Mouse (Mus musculus): Measurements from ENCODE around the gene Frk. TPM values are rescaled to one million over a fixed set of nuclear protein-coding genes. Genes with fewer than 3 reads are reported as not detected.
A peak's percentile ranks its signal among the peaks of the same experiment; 100 is the strongest.
"Not testable (repeated sequence)": the region's sequence is repeated elsewhere in the genome, so short reads cannot be mapped to it uniquely, and the experiment has no call there.

The Frk gene
- 8.5 and 8.6 TPM in 2 replicates for total RNA-seq (2021)
- long read RNA-seq, experiment 1, full-length matches to known transcripts, result 6 of 6 reads
- long read RNA-seq, experiment 1, partial matches to known transcripts, result 0 of 6 reads
- long read RNA-seq, experiment 1, other reads (novel, unspliced or antisense), result 0 of 6 reads
- long read RNA-seq, experiment 2, full-length matches to known transcripts, result 3 of 4 reads
- long read RNA-seq, experiment 2, partial matches to known transcripts, result 0 of 4 reads
- long read RNA-seq, experiment 2, other reads (novel, unspliced or antisense), result 1 of 4 reads

GRCm38 (mm10) chr10:34483297-34484013 lies at the start of gene Frk:
Gene Frk, plus strand, starts transcription at chr10:34483399.
- peak; percentile 62 for DNase-seq

DNA sequence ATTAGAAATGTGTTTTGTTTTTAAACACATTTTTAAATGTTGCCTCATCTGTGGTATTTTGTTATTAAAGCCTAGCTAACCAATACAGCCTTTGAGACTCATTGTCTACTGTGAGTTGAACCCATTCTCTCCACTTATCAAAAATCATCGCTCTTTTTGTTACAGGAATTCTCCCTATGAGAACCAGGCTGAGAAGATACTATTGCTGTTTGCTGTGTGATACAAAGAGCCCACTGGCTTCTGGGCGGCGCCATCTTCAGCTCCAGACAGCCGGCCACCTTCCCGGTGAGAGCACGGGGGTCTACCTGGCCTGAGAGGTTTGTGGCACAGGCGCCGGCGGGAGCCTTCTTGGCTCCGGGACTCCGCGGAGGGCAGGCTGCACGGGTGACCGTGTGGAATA lies 49.0 kb upstream of the Frk start:
- not testable (repeated sequence) for DNase-seq

DNA sequence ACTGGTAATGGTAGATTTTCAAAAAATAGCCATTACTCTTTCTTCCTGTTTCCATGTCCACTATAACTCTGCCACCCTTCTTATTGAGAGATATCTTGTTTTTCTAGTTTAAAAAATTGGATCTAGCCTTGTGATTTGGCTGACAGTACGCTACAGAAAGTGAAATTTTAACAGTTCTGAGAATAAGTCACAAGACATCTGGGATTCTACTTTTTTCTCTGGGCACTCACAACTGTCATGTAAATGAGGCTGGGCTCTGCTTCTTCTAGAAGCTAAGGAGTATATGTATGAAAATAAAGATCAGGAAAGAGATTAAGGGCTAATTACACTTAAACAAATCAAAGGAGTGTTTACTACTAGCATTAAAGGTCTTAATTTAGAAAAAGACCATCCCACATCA lies 33.7 kb upstream of the Frk start:
- no peak for DNase-seq

GRCm38 (mm10) chr10:34461451-34461850 lies 21.7 kb upstream of the Frk start:
- DNase-seq, result peak; percentile 13

DNA sequence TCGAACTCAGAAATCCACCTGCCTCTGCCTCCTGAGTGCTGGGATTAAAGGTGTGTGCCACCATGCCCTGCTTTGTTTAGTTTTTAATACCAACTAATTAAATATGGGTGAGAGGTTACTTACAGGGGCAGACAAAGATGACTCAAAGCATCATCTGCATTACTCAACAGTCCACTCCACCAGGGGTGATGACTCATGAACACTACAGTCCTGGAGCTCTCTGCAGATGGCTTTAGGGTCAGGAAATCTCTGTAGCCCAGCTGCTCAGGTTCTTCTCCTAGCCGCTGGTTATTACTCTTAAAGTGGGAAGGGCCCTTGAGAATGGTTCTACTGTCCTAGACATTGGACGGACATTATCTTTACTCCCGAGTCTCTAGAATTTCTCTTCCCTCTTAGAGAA lies 18.9 kb upstream of the Frk start:
- DNase-seq, result no peak

DNA sequence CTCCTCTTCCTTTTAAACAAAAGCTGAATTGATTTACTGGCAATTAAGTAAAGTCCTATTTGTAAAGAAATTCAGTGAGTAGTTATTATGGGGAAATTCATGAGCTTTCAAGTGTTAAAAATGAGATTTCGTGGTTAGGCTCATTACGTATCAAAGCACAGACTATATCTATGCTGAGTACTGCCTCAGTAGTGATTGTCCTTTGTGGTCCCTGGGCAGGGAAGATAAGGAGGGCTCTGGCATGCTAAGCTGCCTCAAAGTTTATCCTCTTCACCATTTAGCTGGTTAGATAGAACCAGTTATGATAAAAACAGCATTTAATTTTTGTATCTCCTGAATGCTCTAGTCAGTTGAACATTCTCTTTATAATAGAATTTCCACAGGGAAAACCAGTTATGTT lies 14.2 kb upstream of the Frk start:
- no peak for DNase-seq

- DNase-seq, result no peak
Measured at GRCm38 (mm10) chr10:34479942-34480455, 3.2 kb upstream of the Frk start.

DNA sequence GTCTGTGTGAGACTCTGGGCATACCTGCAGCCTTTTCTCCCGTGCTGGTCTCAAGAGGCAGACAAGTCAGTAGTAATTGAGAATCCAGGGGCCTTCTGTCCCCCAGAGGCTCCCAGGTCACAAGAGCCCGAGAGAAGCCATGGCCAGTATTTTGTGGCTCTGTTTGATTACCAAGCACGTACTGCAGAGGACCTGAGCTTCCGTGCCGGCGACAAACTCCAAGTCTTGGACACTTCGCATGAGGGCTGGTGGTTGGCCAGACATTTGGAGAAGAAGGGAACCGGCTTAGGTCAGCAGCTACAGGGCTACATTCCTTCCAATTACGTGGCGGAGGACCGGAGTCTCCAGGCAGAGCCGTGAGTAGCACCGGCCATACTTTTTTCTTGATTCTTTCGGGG lies 814 bp downstream of the Frk start:
- peak; percentile 55 for DNase-seq

GRCm38 (mm10) chr10:34485079-34485478 lies 1.9 kb downstream of the Frk start:
- DNase-seq, result peak; percentile 71

DNA sequence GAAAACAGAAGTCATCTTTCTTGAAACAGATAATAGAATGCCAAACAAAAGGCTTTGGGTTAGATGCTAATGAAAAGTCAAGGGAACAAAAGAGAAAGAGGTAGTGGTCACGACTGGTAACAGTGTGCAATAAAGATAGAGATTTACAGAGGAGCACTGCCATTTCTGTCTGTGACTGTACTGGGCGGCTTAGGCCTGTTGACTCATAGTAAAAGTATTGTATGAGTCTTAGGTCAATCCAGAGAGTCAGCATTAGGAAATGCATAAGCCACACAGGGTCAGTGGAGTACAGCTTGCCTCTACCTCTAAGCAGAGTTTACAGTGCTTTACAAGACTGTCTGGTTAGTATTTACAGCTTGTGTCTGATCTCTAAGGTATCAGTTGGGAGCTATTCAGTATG lies 24.6 kb downstream of the Frk start:
- peak; percentile 11 for DNase-seq

GRCm38 (mm10) chr10:34508593-34508992 lies 25.4 kb downstream of the Frk start:
- DNase-seq, result no peak

DNA sequence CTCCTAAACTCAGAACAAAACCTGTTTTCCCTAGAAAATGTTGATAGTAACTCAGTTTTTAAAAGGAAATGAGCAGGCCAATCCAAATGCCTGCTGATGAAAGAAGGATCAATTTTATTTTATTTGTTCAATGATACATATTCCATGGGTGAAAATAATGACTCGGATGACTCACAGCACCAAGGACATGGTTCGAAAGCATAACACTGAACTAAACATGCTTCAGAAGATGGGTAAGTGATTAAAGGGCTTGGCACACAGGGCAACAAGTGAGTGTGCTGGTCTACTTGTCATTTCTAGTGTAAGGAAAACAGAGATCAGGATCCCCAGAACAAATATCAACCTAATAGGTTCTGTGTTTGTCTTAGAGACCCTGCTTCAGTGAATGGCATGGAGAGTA lies 26.1 kb downstream of the Frk start:
- DNase-seq, result no peak

GRCm38 (mm10) chr10:34511192-34511591 lies 28.0 kb downstream of the Frk start:
- DNase-seq, result peak; percentile 7

DNA sequence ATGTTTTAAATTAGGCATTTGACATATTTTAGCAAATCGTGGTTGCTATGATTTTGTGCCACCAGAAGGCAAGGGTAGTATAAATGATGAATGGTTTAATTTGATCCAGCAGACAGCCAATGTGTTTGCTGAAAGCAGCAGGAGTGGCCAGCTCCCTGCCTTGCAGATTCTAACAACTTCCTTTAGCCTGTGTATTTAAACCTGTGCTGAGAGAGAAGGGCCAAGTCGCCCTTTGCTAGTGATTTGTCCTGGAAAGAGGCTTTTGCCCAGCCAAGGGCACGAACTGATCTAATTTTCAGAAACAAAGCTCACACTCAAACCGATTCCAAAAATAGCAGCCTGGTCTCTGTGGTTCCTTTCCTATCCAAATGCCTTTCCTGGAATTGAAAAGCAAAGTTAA lies 29.4 kb downstream of the Frk start:
- peak; percentile 7 for DNase-seq

DNA sequence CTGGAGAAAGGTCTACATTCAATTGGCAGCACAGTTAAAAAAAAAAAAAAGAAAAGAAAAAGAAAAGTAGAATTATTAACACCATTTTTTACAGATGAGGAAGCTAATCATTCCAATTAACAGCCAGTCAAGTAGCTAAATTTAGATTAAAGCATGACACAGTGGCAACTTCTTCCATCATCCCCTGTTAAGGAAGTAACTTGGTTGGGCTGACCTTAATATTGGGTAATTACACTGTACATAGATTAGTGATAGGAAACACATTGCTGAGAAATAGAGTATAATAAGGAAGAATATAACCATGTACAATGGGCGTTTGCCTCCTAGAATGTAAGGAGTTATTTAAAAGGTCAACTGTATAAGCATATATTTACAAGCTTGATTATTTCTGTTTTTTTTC lies 42.4 kb downstream of the Frk start:
- DNase-seq, result no peak

GRCm38 (mm10) chr10:34531766-34532165 lies 48.6 kb downstream of the Frk start:
- DNase-seq, result no peak

DNA sequence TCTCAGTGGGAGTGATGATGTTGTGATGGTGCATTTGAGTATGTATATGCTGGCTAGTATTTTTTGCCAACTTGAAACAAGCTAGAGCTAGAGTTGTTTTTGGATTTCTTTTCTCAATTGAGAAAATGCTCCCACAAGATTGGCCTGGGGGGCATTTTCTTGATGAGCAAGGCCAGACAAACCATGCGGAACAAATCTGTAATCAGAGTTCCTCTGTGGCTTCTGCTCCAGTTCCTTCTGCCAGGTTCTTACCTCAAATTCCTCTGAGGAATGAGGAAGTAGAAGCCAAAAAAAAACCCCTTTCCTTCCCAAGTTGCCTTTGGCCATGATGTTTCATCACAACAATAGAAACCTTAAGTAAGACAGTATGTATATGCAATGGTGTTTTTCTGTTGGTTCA lies 49.3 kb downstream of the Frk start:
- DNase-seq, result no peak

DNA sequence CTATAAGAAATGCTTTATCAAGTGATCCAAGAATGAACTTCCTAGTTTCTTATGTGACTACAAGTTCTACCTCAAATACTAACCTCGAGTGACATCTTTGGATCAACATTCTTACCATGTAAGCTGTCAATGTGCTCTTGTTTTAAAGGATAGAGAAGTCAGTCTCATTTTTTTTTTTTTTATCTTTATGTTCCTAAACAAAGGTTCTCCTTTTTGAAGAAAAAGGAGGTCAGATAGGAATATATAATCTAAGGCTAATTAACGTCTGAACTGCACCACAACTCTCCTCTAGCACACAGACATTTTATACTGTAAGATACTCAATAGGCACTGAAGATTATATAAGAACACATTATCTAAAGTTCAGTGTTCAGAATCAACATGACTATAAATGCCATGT lies 57.5 kb downstream of the Frk start:
- DNase-seq, result no peak

DNA sequence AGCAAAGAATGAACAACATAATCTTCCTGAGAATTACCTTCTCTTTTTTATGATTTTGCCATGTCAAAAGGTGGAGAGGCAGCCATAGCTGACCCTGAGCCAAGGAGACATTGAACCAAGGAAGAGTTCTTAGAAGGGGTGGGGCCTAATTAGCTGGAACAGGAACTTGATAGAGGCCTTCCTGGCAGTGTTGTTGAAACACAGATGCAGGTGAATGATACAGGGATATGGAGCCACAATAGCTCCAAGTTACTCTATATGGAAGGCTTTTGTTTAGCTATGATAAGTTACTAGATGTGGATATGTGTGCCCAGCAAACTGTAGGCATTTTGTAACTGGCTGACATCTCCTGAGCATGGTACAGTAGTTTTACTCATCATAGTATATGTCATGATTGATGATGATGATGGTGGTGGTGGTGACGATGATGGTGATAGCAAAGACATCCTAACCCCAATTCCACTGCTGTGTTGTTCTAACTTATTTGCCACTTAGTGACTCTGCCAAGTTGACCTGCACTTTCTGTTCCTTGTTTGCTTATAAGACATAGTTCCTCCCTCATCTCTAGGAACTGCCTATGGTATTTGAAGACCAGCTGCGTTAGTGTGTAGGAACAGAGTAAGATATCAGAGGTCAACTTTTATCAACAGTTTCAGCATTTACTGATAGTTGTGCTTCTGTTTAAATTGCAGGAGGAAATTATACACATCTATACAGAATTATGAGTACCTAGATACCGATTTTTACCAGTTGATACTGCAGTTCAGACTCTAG lies 58.7 kb downstream of the Frk start:
- DNase-seq, result no peak

- no peak for DNase-seq
Measured at GRCm38 (mm10) chr10:34550612-34551011, 67.4 kb downstream of the Frk start.

DNA sequence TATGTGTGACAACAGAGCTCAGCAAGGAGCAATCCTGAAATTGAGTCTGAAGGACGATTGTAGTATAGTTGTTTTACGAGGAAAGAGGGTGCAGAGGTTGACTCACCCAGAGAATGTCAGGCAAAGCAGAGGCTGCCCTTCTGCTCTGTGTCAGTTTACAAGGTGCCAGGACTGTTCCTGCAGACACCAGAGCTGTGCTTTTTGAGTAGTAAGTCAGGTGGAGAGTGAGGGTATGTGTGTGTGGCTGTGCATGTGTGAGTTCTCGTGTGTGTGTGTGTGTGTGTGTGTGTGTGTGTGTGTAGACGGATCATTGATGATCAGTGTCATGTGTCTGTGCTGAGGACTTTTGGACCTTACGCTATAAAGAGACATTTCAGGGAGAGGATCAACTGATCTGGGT lies 68.4 kb downstream of the Frk start:
- DNase-seq, result no peak

DNA sequence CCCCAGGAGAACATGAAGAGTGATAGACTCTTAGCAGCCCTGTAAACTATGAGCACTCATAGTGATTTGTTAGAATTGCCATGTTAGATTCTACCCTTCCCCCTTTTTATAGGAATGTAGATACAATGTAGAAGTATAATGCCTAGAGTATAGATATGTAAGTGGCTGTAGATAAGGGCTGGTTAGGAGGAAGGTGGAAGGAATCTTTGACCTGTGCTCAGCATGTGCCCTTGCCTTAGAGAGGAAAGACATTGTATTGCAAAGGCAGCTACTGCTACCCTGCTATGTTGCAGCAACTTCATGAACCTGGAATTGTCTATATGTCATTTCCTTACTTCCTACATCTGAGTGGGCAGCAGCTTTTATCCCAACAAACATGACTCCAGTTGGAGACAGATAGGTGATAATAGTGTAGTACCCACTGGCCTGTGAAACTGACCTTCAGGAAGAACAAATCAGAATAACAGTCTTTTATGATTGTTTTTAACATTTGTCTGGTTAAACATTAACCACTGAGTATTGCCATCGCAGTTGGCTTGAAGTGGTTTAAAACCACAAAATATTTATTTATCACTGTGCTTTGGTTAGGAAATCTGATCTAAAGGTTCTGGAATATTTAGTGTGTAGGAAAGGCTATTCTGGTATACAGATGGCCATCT lies 80.4 kb downstream of the Frk start:
- no peak for DNase-seq

- no peak for DNase-seq
Measured at GRCm38 (mm10) chr10:34615474-34615873, 132.3 kb downstream of the Frk start.

All from adrenal gland, postnatal 14 days (tissue).